Mouse (Mus musculus) liver, postnatal 0 days (tissue): ENCODE measurements at regions not wholly inside any gene's neighbourhood (a gene's known extent, or its start where the extent isn't known, plus 50 kb on each side); places are given as distances from the start of the nearest gene placed in this dataset. TPM values are rescaled to one million over a fixed set of nuclear protein-coding genes. Genes with fewer than 3 reads are reported as not detected.

Experiments used
- ATAC-seq: fragments of 200-750 bp; cut with Nextera tagmentation; 2 replicates; pipeline ENCODE4 v1.8.0; 2017; ENCODE audit warnings: mild to moderate bottlenecking, moderate library complexity
- DNase-seq: peaks from one replicate; pipeline ENCODE4 v3.0.0-alpha.2; 2016
- H3K27ac ChIP-seq: fragments of 300-500 bp; sonication (generic); 2 replicates; pipeline ENCODE4 v1.5.1; 2014; ENCODE audit warnings: antibody characterized with exemption, moderate library complexity, mild to moderate bottlenecking, low read depth
- H3K27me3 ChIP-seq: fragments of 300-500 bp; sonication (generic); 2 replicates; pipeline ENCODE4 v1.6.1; 2014; ENCODE audit warnings: low read length, control low read depth, mixed read lengths; ENCODE audit not compliant: insufficient read depth
- H3K36me3 ChIP-seq: fragments of 300-500 bp; sonication (generic); replicated peaks from 2 replicates; pipeline ENCODE4 v1.6.1; 2014; ENCODE audit warnings: mild to moderate bottlenecking, control low read depth, low read length, moderate library complexity, mixed read lengths; ENCODE audit not compliant: insufficient read depth
- H3K4me1 ChIP-seq: fragments of 300-500 bp; sonication (generic); 2 replicates; pipeline ENCODE4 v1.6.1; 2014; ENCODE audit warnings: antibody characterized with exemption, mild to moderate bottlenecking, control low read depth; ENCODE audit not compliant: insufficient read depth
- H3K4me2 ChIP-seq: fragments of 300-500 bp; sonication (generic); 2 replicates; pipeline ENCODE4 v1.6.1; 2014; ENCODE audit warnings: low read depth, mild to moderate bottlenecking, low read length, moderate library complexity, mixed read lengths
- H3K4me3 ChIP-seq: fragments of 300-500 bp; sonication (generic); 2 replicates; pipeline ENCODE4 v1.5.1; 2014; ENCODE audit warnings: low read depth, low read length
- H3K9ac ChIP-seq: fragments of 300-500 bp; sonication (generic); replicated peaks from 2 replicates; pipeline ENCODE4 v1.6.1; 2014; ENCODE audit warnings: mild to moderate bottlenecking, moderate library complexity
- H3K9me3 ChIP-seq: fragments of 300-500 bp; sonication (generic); 2 replicates; pipeline ENCODE4 v1.6.1; 2016; ENCODE audit warnings: mild to moderate bottlenecking, control low read depth, low read length, mixed read lengths
- CTCF ChIP-seq: sonication (generic); IDR thresholded peaks from 2 replicates; pipeline ENCODE4 v1.5.1; 2016; ENCODE audit warnings: antibody characterized with exemption, low read depth
- EP300 ChIP-seq: IDR thresholded peaks from 2 replicates; pipeline ENCODE4 v1.6.1; 2016; ENCODE audit warnings: antibody characterized with exemption, low read depth, mild to moderate bottlenecking
- WGBS: fragments of 180-500 bp; shearing (Covaris S2); extraction: QIAGEN DNeasy Blood & Tissue Kit; methylation state at CpG from one replicate; pipeline ENCODE4 v1.1.7; 2014; ENCODE audit not compliant: insufficient replicate concordance; 5-methylcytosine and 5-hydroxymethylcytosine counted together
- microRNA-seq: library from miRNA; unstranded; fragments of <30 nt; microRNA quantifications from one replicate; pipeline ENCODE4, GENCODE M21; 2016

DNA sequence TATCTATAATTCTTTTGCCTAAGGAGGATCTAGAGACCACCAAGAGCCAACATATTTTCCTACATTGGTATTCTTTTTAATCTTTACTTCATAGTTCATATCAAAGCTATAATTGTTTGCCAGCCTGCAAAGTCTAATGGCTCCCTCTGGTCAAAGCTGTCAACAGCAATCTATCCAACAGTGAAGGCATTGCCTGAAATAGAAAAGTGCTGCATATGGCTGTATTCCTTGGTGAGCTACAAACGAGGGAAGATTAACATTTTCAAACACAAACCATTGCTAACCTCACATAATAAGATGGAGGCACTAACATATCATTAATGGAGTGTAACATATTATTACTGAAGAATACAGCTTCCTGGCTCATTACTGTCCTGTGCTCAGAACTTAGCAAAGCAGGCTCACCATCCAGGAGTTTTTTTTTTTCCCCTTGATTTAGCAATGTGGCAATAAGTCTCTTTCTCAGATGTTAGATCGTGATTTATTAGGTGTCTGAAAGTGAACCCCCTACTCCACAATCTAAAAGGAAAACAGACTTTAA, 66.3 kb upstream of the Sema3a start:
- TF ChIP-seq CTCF (no peak), EP300 (no peak)
- H3K4me1 ChIP-seq: no peaks in the 10 kb centered on the region
- no peaks in the 10 kb centered on the region for H3K9me3 ChIP-seq
- no peak overlapping the region for H3K27ac ChIP-seq
- DNase-seq (no peak), ATAC-seq (no peak)
- H3K4me2 ChIP-seq: no peak overlapping the region
- H3K9ac ChIP-seq: no peak overlapping the region
- no peaks in the 10 kb centered on the region for H3K36me3 ChIP-seq
- 62% methylated on average over 2 of the region's 2 CpGs for whole genome bisulfite sequencing
- no peak overlapping the region for H3K4me3 ChIP-seq
- H3K27me3 ChIP-seq: no peaks in the 10 kb centered on the region

DNA sequence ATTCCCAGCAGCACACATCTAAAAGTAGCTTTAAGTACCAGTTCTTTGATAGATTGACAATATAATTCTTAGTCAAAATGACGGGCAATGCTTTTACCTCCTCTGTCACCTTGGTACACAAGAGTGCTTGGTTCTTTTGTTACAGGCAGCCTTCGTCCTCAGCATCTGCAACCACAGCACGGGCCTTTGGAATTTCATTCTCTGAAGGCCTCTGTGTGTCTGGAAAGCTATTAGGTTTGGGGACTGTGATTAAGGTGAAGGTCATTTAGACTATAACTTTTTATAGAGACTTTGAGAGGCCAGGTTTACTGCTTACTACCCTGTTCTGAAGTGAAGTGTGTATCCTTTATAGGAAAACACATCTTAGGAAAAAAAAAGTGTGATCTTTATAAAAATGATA, 58.3 kb upstream of the Sema3a start:
- no peaks in the 10 kb centered on the region for H3K36me3 ChIP-seq
- ATAC-seq (no peak), DNase-seq (no peak)
- no peak overlapping the region for H3K4me3 ChIP-seq
- no peak overlapping the region for H3K27ac ChIP-seq
- WGBS: 64% methylated on average over 3 of the region's 3 CpGs
- no peaks in the 10 kb centered on the region for H3K27me3 ChIP-seq
- TF ChIP-seq EP300 (no peak), CTCF (no peak)
- H3K9me3 ChIP-seq: no peaks in the 10 kb centered on the region
- no peak overlapping the region for H3K4me2 ChIP-seq
- no peaks in the 10 kb centered on the region for H3K4me1 ChIP-seq
- no peak overlapping the region for H3K9ac ChIP-seq

Small RNA genes lying in the stretch of these regions (microRNA-seq; reads per million reads assigned to microRNA genes)
- not detected for gene Gm23243
